7 mouse cellular contexts compared by ENCODE assay signal in genomic region chr12:75669258-75670106, GRCm38 (mm10). TPM values are rescaled to one million over a fixed set of nuclear protein-coding genes. Genes with fewer than 3 reads are reported as not detected.
DNase-seq lines count a peak whose midpoint lies in the region; ATAC-seq lines count a peak whose summit lies in the region.

Gene Wdr89 (minus strand): TSS chr12:75669537.

- ATAC-seq in intestine, embryonic 16.5 days = peak; percentile 99
- ATAC-seq in midbrain, embryonic 11.5 days (ENCODE audit: low FRiP score) = peak; percentile 99

- H3K9ac ChIP-seq in intestine, embryonic 16.5 days (ENCODE audit: low read depth, low read length) = peak within 1 kb of the TSS; percentile 74
- H3K9ac ChIP-seq in midbrain, embryonic 11.5 days (ENCODE audit: low read length) = peak within 1 kb of the TSS; percentile 81

- intact Hi-C loops in left cerebral cortex, postnatal 36 days (cut with DNase I) = loop anchor here (2.0 to 5.0 kb wide), 3 partner anchors 65 to 103 kb away; partner anchors contain the start of genes Ppp2r5e and Sgpp1

- no peaks in the 10 kb centered on the region for H3K27me3 ChIP-seq in intestine, embryonic 16.5 days (replicated peaks; ENCODE audit: control insufficient read depth, insufficient read depth, low read length)
- H3K27me3 ChIP-seq in midbrain, embryonic 11.5 days (ENCODE audit: control insufficient read depth, insufficient read depth, low read length) = no peaks in the 10 kb centered on the region

- H3K27ac ChIP-seq in intestine, embryonic 16.5 days (ENCODE audit: low read length) = peak within 1 kb of the TSS; percentile 91
- H3K27ac ChIP-seq in midbrain, embryonic 11.5 days (ENCODE audit: low read depth, low read length) = no peak within 1 kb of the TSS

- peaks cover 15% of the 10 kb centered on the region for H3K4me1 ChIP-seq in intestine, embryonic 16.5 days (ENCODE audit: control insufficient read depth, insufficient read depth, low read length)
- H3K4me1 ChIP-seq in midbrain, embryonic 11.5 days (ENCODE audit: control insufficient read depth, insufficient read depth, low read length) = peaks cover 12% of the 10 kb centered on the region

- DNase-seq in adrenal gland, adult 8-10 months = peak; percentile 100
- peak; percentile 95 for DNase-seq in embryo, embryonic 9.5 days (ENCODE audit: extremely low spot score)
- DNase-seq in gastrocnemius, postnatal 4 days (ENCODE audit: low spot score in 2 of 2) = peak; percentile 96 to 99
- peak; percentile 99 to 100 for DNase-seq in left cerebral cortex, postnatal 36 days (ENCODE audit: low spot score in 2 of 2)
- peak; percentile 99 for DNase-seq in midbrain, embryonic 11.5 days (ENCODE audit: low spot score, missing footprints)
- peak; percentile 100 for DNase-seq in skeletal muscle tissue, adult 2 months (ENCODE audit: low read depth, low spot score)

- H3K9me3 ChIP-seq in intestine, embryonic 16.5 days (ENCODE audit: control insufficient read depth, low read length) = no peaks in the 10 kb centered on the region
- no peaks in the 10 kb centered on the region for H3K9me3 ChIP-seq in midbrain, embryonic 11.5 days (ENCODE audit: control insufficient read depth, low read length)

- peak within 1 kb of the TSS; percentile 73 for H3K4me2 ChIP-seq in intestine, embryonic 16.5 days (ENCODE audit: low read depth, low read length)
- peak within 1 kb of the TSS; percentile 82 for H3K4me2 ChIP-seq in midbrain, embryonic 11.5 days

- WGBS in intestine, embryonic 16.5 days = under 1% methylated on average over 55 of the region's 55 CpGs
- 0% methylated on average over 54 of the region's 55 CpGs for WGBS in midbrain, embryonic 11.5 days

- no peaks in the 10 kb centered on the region for H3K36me3 ChIP-seq in intestine, embryonic 16.5 days (ENCODE audit: control insufficient read depth, insufficient read depth, low read length)
- H3K36me3 ChIP-seq in midbrain, embryonic 11.5 days (ENCODE audit: control insufficient read depth, insufficient read depth, low read length) = no peaks in the 10 kb centered on the region

- H3K4me3 ChIP-seq in intestine, embryonic 16.5 days (ENCODE audit: low read length) = peak within 1 kb of the TSS; percentile 66
- peak within 1 kb of the TSS; percentile 68 for H3K4me3 ChIP-seq in midbrain, embryonic 11.5 days (ENCODE audit: low read depth, low read length)

RNA-seq across cellular contexts. Expression of gene Wdr89, which starts in this region (rescaled TPM):
- total RNA-seq in adrenal gland, adult 8-10 months (2022) = 1 to 10 TPM; 4.8 to 5.9 (median 5.5) TPM
- 1 to 10 TPM; 3.6 to 3.9 TPM for total RNA-seq in gastrocnemius, postnatal 4 days (2021)
- 8.5 and 9.3 TPM in 2 replicates for polyA plus RNA-seq in intestine, embryonic 16.5 days (2015; fragmentation: Nextera tagmentation; extraction: Ambion mirVana)
- 1 to 10 TPM; 3.1 to 3.3 TPM for total RNA-seq in left cerebral cortex, postnatal 36 days (2021)
- 10.5 and 11.1 TPM in 2 replicates for polyA plus RNA-seq in midbrain, embryonic 11.5 days (2014; fragmentation: Nextera tagmentation; extraction: Ambion mirVana)
